Mouse (Mus musculus) intestine, embryonic 16.5 days (tissue): ENCODE results near the gene Enpp3. TPM values are rescaled to one million over a fixed set of nuclear protein-coding genes. Genes with fewer than 3 reads are reported as not detected.
A peak's percentile ranks its signal among the peaks of the same experiment; 100 is the strongest.

Experiments
- ATAC-seq: fragments of 200-750 bp; cut with Nextera tagmentation; 2 replicates; pipeline ENCODE4 v1.8.0; 2017; ENCODE audit warnings: moderate TSS enrichment, moderate library complexity
- H3K27ac ChIP-seq: fragments of 300-500 bp; sonication (generic); 2 replicates; pipeline ENCODE4 v1.5.1; 2014; ENCODE audit warnings: mild to moderate bottlenecking, low read length
- H3K27me3 ChIP-seq: fragments of 300-500 bp; sonication (generic); replicated peaks from 2 replicates; pipeline ENCODE4 v1.6.1; 2014; ENCODE audit warnings: low read length, control low read depth, mixed read lengths; ENCODE audit not compliant: control insufficient read depth, insufficient read depth
- H3K36me3 ChIP-seq: fragments of 300-500 bp; sonication (generic); 2 replicates; pipeline ENCODE4 v1.6.1; 2014; ENCODE audit warnings: low read length, control low read depth; ENCODE audit not compliant: control insufficient read depth, insufficient read depth
- H3K4me1 ChIP-seq: fragments of 300-500 bp; sonication (generic); 2 replicates; pipeline ENCODE4 v1.6.1; 2014; ENCODE audit warnings: low read length, control low read depth, mixed read lengths; ENCODE audit not compliant: control insufficient read depth, insufficient read depth
- H3K4me2 ChIP-seq: fragments of 300-500 bp; sonication (generic); 2 replicates; pipeline ENCODE4 v1.6.1; 2014; ENCODE audit warnings: low read depth, low read length, control low read depth
- H3K4me3 ChIP-seq: fragments of 300-500 bp; sonication (generic); 2 replicates; pipeline ENCODE4 v1.5.1; 2014; ENCODE audit warnings: mild to moderate bottlenecking, low read length
- H3K9ac ChIP-seq: fragments of 300-500 bp; sonication (generic); 2 replicates; pipeline ENCODE4 v1.6.1; 2014; ENCODE audit warnings: low read depth, low read length
- H3K9me3 ChIP-seq: fragments of 300-500 bp; sonication (generic); 2 replicates; pipeline ENCODE4 v1.6.1; 2016; ENCODE audit warnings: low read length, control low read depth; ENCODE audit not compliant: control insufficient read depth
- WGBS: fragments of 180-500 bp; shearing (Covaris S2); extraction: QIAGEN DNeasy Blood & Tissue Kit; methylation state at CpG from one replicate; pipeline ENCODE4 v1.1.7; 2014; 5-methylcytosine and 5-hydroxymethylcytosine counted together
- polyA plus RNA-seq: library from polyadenylated mRNA; unstranded; fragments of >200 nt; fragmentation: Nextera tagmentation; extraction: Ambion mirVana; gene quantifications from 2 replicates; pipeline ENCODE4 v1.2.1, GENCODE M21; 2015

Enpp3 gene
- polyA plus RNA-seq, 1 experiment from 2014 or later: 25.1 TPM

- Histone ChIP-seq H3K36me3 (no peaks in the 10 kb centered on the region), H3K4me1 (peaks cover 14% of the 10 kb centered on the region), H3K9me3 (no peaks in the 10 kb centered on the region), H3K4me2 (no peak overlapping the region), H3K27me3 (no peaks in the 10 kb centered on the region), H3K9ac (no peak overlapping the region), H3K27ac (no peak overlapping the region), H3K4me3 (no peak overlapping the region)
- ATAC-seq: peak; percentile 43
- whole genome bisulfite sequencing: 52% methylated on average over 4 of the region's 4 CpGs
Observed at GRCm38 (mm10) chr10:24836366-24837038, 6.1 kb downstream of the Enpp3 start.

- Histone ChIP-seq H3K9ac (peak overlapping the region; percentile 49), H3K4me3 (peak overlapping the region; percentile 31), H3K36me3 (no peaks in the 10 kb centered on the region), H3K27ac (peak overlapping the region; percentile 59), H3K4me2 (peak overlapping the region; percentile 44), H3K27me3 (no peaks in the 10 kb centered on the region), H3K9me3 (no peaks in the 10 kb centered on the region), H3K4me1 (peaks cover 14% of the 10 kb centered on the region)
- ATAC-seq: peak; percentile 70
- whole genome bisulfite sequencing: 20% methylated on average over 12 of the region's 12 CpGs
Observed at GRCm38 (mm10) chr10:24835702-24836342, 6.8 kb downstream of the Enpp3 start.

- H3K9me3 ChIP-seq: no peaks in the 10 kb centered on the region
- no peaks in the 10 kb centered on the region for H3K36me3 ChIP-seq
- 23% methylated on average over 4 of the region's 4 CpGs for WGBS
- ATAC-seq: no peak
- H3K9ac ChIP-seq: no peak overlapping the region; the same call in 1 of the 2 replicates
- H3K4me3 ChIP-seq: peak overlapping the region; percentile 31
- peaks cover 14% of the 10 kb centered on the region for H3K4me1 ChIP-seq
- H3K4me2 ChIP-seq: peak overlapping the region; percentile 44
- H3K27ac ChIP-seq: no peak overlapping the region
- H3K27me3 ChIP-seq: no peaks in the 10 kb centered on the region
Observed at GRCm38 (mm10) chr10:24834634-24835371, 7.8 kb downstream of the Enpp3 start.

GRCm38 (mm10) chr10:24832306-24832705 is 10.3 kb downstream of the Enpp3 start:
- Histone ChIP-seq H3K27me3 (no peaks in the 10 kb centered on the region), H3K27ac (no peak overlapping the region), H3K4me1 (peaks cover 14% of the 10 kb centered on the region), H3K36me3 (no peaks in the 10 kb centered on the region), H3K4me3 (no peak overlapping the region), H3K4me2 (no peak overlapping the region), H3K9me3 (no peaks in the 10 kb centered on the region), H3K9ac (no peak overlapping the region)
- ATAC-seq: no peak
- WGBS: 95% methylated on average over 9 of the region's 9 CpGs

GRCm38 (mm10) chr10:24831377-24832095 is 11.1 kb downstream of the Enpp3 start:
- Histone ChIP-seq H3K27ac (no peak overlapping the region), H3K9me3 (no peaks in the 10 kb centered on the region), H3K27me3 (no peaks in the 10 kb centered on the region), H3K36me3 (no peaks in the 10 kb centered on the region), H3K4me3 (no peak overlapping the region), H3K4me1 (peaks cover 12% of the 10 kb centered on the region), H3K9ac (no peak overlapping the region), H3K4me2 (no peak overlapping the region)
- WGBS: 65% methylated on average over 14 of the region's 15 CpGs
- peak; percentile 34; the same call in 1 of the 2 replicates for ATAC-seq

- H3K9me3 ChIP-seq: no peaks in the 10 kb centered on the region
- no peak for ATAC-seq
- H3K27me3 ChIP-seq: no peaks in the 10 kb centered on the region
- H3K4me3 ChIP-seq: no peak overlapping the region
- no peaks in the 10 kb centered on the region for H3K36me3 ChIP-seq
- WGBS: 80% methylated on average over 5 of the region's 5 CpGs
- H3K4me1 ChIP-seq: peaks cover 6% of the 10 kb centered on the region
- no peak overlapping the region for H3K4me2 ChIP-seq
- H3K9ac ChIP-seq: no peak overlapping the region
- no peak overlapping the region for H3K27ac ChIP-seq
Observed at GRCm38 (mm10) chr10:24830448-24830847, 12.2 kb downstream of the Enpp3 start.

- H3K4me2 ChIP-seq: no peak overlapping the region
- no peaks in the 10 kb centered on the region for H3K27me3 ChIP-seq
- WGBS: 87% methylated on average over 4 of the region's 4 CpGs
- no peaks in the 10 kb centered on the region for H3K9me3 ChIP-seq
- 0 out of 2 replicates have a peak, but pooled peaks have one; percentile 23 for ATAC-seq
- H3K27ac ChIP-seq: no peak overlapping the region
- H3K4me1 ChIP-seq: peaks cover 9% of the 10 kb centered on the region; the same call in 1 of the 2 replicates
- H3K4me3 ChIP-seq: no peak overlapping the region
- no peak overlapping the region for H3K9ac ChIP-seq
- H3K36me3 ChIP-seq: no peaks in the 10 kb centered on the region
Observed at GRCm38 (mm10) chr10:24828136-24828535, 14.5 kb downstream of the Enpp3 start.

GRCm38 (mm10) chr10:24826130-24826529 is 16.5 kb downstream of the Enpp3 start:
- no peaks in the 10 kb centered on the region for H3K36me3 ChIP-seq
- no peaks in the 10 kb centered on the region for H3K27me3 ChIP-seq
- H3K9ac ChIP-seq: no peak overlapping the region
- WGBS: 34% methylated on average over 6 of the region's 6 CpGs
- no peak for ATAC-seq
- 0 out of 2 replicates have a peak overlapping the region, but pooled peaks have one; percentile 44 for H3K27ac ChIP-seq
- no peaks in the 10 kb centered on the region for H3K9me3 ChIP-seq
- H3K4me3 ChIP-seq: no peak overlapping the region
- no peak overlapping the region for H3K4me2 ChIP-seq
- H3K4me1 ChIP-seq: peaks cover 9% of the 10 kb centered on the region; the same call in 1 of the 2 replicates
